Mouse (Mus musculus) hematopoietic stem cell, adult 5-6 weeks (primary cell): ENCODE results near the gene Tinf2. TPM values are rescaled to one million over a fixed set of nuclear protein-coding genes. Genes with fewer than 3 reads are reported as not detected.

Experiments
- ATAC-seq, 2 experiments: fragments of 125-278 bp in 1 of 2; replicated peaks in 1 of 2; 2 replicates each; pipeline ENCODE4 v1.8.0; 2016 to 2017; ENCODE audit warnings: inconsistent platforms in 2 of 2, mild to moderate bottlenecking in 2 of 2, moderate number of reproducible peaks in 2 of 2, low read depth in 1 of 2, moderate TSS enrichment in 1 of 2; ENCODE audit not compliant: low FRiP score in 2 of 2, poor library complexity in 2 of 2, severe bottlenecking in 2 of 2, insufficient read depth in 1 of 2, low TSS enrichment in 1 of 2
- total RNA-seq: library from RNA; stranded (forward); fragments of 172-1452, 232-1000 nt; gene quantifications from 2 replicates; pipeline ENCODE4 v1.2.3, GENCODE M21; 2017

The Tinf2 gene
- total RNA-seq: 27.3 and 34.1 TPM in 2 replicates

DNA sequence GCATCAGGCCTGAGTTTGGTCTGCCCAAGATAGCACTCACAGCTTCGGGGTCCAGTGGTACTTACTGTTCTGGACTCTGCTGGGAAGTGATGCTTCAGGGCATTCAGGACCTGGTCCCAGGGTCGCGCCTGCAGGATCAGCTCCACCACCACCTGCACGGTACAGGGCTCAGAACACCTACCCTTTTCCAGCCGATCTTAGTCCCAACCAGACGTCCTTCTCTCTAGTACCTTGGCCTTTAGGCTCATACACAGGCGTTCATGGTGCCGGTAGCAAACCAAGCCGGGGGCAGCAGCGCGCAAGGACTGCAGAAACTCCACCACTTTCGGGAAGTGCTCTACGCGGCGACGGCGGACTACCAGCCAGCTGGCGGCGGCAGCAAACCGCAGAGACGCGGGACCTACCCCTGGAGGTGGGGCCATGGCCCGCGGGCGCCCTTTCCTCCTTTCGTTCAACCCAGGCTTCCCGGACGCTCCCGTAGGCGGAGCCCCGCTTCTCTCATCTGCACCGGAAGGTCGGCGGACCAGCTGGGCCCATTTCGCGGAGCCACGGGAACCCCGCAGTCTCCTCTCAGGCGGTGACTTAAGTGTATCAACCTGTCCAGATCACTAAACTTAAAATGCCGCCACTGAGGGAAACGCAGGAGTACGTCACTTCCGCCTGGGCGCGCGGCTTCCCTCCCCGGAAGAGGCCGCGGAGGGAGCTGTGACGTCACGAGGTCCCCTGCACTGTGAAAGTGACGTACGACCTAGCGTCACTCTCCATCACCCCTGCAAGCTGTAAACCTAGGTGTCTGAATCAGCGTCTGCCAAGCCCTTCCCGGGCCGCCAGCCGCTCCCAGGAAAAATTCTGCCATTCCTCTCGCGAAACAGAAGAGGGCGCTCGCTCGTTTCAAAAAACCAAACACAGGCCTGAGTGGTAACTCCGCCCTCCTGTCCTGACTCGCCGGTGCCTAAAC lies at the start of gene Tinf2:
Gene Tinf2 (minus strand): TSS at position 661 of the 958 bp plus-strand sequence.
- ATAC-seq: peak; percentile 90 to 94

DNA sequence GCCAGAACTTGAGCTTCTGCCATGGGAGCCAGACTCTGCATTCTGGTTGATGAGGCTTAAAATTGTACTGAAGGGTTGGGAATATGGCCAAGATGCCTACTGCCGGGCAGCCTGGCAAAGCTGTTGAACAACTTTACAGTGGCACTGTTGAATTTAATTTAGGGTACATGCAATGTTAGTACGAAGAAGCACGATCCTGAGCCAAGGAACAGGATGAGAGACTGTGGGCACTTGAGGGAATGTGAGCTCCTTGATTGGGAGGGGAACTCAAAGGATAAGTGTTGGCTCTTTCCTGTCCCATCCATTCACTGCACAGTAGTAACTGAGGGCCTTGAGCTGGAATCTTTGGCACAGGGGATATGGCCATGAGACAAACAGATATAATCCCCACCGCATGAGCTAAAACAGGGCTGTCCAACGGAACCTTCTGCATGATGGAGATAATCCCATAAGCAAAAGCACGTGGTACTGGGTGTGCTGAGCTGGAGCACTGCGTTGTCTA lies 49.0 kb upstream of the Tinf2 start:
- no peak for ATAC-seq

DNA sequence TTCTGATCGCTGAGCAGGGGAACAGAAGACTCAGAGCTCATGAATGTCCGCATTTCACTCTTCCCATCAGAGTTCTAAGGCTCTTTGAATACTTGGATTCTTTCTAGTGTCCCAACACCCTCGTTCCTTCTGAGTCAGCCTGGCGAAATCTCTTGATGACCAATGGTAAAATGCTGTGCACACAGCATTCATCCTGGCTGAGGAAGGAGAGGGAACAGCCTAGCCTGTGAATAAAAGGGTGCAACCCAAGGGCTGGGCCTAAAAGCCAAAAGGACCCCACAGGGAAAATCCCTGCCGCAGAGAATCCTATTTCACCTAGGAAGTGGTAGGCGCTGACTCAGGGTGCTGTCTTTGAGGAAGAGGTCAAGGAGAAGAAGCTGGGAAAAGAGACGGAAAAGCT lies 48.5 kb upstream of the Tinf2 start:
- ATAC-seq: no peak

DNA sequence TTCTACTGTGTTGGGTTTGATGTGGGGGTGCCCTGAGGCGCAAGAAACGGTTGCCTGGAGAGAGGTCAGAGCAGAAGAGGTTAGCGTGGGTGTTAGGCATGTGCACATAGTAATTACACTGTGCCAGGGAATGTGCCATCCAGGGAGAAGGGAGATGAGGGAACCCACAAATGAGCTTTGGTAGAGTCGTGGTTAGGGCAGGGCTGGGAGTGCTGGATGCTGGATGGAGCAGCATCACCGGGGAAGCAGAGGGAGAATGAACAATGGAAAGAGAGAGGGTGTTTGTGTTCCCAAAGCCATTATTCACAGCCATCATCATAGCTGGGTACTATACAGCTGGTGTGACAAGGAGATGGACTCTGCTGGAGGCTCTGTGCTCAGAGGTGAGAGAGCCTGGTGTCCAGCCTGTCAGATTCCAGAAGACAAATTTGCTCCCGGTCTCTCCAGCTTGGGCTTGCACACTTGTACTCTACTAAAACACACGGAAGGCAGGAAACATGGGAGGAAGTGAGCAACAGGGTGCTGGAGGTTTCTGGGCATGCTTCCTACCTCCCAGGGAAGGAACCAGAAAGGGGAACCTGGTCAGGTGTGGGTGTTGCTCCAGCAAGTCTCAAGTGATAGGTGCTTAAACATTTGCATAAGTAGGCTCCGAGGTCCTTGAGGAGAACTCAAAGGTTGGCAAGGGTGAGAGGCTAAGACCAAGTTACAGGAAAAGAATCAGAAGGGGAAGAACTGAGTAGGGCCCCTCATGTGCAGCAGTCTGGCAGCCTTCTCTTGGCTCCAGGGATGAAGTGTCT lies 46.5 kb upstream of the Tinf2 start:
- peak in 1 of 2 experiments; percentile 30; a peak in 1 of 4 replicates for ATAC-seq

DNA sequence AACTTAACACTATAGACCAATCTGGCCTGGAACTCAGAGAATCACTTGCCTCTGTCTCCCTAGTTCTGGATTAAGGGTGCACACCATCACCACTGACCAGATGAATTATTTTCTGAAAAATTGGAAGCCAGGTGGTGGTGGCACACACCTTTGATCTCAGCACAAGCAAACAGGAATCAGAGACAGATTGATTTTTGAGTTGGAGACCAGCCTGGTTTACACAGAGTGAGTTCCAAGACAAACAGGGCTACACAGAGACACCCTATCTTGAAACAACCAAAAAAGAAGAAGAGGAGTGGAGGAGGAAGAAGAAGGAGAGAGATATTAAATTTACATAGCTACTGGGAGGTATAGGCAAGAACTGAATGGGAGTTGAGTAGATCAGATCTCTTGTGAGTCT lies 44.6 kb upstream of the Tinf2 start:
- ATAC-seq: no peak

DNA sequence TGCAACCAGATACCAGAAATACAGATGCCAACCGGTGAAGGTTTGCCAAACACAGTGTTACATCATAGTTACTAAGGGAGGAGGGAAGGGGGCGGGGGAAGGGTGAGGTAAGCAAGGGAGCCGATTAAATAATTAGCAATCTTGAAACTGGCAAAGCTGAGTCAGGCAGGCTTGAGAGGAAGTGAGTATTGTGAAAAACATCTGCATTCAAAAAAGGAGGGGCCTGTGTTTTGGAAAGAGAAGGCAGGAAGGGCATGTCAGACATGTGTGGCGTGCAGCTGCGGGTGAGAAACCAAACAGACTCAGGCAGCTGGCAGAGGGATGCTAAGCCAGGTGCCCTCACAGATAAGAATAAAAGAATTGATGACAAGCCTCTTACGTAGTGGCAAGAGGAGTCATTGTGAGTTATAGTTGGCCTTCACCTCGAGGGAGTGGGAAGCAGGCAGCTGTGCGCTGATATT lies 42.8 kb upstream of the Tinf2 start:
- ATAC-seq: peak; percentile 66 to 72

DNA sequence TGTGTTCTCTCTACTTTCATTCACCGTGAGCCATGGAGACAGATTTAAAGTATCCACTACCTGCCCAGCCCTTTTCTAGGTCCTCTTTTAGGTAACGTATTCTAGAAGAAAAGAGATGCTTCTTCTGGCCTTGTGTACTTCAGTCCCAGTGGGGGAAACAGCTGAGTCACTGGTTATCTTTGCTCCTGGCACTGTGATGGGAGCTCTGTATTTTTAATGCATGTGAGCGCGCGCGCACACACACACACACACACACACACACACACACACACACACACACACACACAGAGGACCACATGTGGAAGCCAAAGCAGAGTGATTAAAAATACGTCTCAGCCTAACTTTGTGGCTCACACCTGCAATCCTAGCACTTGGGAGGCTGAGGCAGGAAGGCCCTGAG lies 41.8 kb upstream of the Tinf2 start:
- no peak for ATAC-seq

DNA sequence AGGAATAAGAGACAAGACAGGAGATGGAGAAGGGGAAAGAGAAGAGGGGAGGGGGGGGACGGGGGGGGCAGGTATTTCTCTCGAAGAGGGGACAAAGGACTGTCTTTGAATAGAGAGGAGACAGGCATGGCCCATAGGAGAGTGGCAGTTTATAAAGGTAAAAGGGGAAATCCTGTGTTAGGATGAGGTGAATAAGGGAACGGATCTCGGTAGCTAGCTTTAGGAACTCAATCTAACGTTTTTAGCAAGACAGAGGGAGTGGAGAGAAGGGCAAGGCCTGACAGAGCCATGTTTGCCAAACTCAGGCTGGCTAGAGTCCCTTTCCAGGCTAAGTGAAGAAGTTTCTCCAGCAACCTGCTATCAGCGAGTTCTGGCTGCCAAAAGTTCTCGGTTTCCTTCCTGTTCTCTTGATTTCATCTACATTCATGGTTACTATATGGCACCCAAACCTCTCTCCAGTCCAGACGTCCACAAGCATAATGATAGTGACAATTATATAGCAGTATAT lies 40.9 kb upstream of the Tinf2 start:
- no peak for ATAC-seq

DNA sequence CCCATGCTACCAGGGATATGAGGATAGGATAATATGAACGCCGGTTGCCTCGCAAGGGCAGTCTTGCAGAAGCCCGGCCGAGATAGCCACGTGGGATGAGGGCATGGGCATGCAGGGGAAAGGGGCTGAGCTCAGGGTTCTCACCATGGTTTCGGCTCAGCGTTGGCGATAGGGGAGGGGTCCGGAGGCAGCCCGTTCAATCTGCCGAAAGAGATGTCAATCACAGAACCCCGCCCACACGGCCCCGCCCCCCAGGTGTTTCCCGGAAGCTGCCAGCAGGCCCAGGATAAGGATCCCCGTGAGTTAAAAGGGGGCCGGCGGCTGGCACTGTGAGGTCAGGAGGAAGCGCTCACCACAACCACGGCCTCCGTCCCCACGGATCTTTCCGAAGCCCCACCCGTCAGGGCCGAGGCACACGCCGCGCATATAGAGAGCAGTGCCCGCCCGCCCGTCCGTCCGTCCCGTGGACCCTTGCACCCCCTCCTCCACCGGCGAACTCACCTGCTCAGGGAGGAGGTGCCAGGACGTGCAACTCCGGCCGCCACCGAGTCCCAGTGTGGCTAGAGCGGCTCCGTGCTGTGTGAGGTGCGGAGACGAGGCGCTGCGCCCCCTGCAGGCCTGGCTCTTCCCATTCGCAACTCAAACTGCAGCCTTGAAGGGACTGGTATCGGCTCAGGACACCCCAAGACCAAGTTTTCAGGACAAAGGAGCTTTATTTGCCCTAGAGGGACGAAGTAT lies 40.2 kb upstream of the Tinf2 start, which contains the start of gene Rabggta:
Gene Rabggta (minus strand): TSS at position 564 of the 738 bp plus-strand sequence.
- ATAC-seq: peak; percentile 70 to 71

DNA sequence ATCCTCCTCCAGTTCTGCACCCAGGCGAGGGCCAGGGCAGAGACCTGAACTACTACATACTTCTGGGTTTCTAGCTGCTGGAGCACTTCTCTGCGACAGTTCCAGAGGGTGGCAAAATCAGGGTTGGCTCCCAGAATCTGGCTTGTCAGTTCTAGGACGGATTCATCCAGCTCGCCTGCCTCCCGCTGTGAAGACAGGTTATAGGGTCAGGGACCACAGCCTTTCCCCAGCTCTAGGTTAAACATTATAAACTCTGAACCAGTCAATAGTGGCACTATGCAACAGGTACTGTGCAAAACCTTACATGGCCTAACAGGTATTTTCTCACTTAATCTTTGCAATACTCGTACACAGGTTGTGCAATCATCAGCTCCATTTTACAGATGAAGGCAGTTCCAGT lies 39.5 kb upstream of the Tinf2 start:
- ATAC-seq: no peak

DNA sequence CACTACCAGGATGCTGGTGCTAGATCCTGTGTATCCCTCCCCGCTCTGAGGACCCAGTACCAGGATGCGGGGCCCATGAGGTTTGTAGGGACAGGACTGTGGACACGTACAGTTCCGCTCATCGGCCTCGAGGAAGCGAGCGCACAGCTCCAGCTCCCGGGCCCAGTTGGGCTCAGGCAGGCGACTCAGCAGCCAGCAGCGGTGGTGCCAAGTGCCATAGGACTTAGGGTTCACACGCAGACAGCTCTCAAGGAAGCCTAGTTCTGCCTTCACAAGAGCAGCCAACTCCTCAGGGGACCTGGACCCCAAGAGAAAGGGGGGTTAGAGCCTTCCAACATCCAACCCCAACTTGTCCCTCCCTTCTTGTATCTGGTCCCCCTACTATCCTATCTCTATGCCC lies 39.0 kb upstream of the Tinf2 start:
- no peak for ATAC-seq

DNA sequence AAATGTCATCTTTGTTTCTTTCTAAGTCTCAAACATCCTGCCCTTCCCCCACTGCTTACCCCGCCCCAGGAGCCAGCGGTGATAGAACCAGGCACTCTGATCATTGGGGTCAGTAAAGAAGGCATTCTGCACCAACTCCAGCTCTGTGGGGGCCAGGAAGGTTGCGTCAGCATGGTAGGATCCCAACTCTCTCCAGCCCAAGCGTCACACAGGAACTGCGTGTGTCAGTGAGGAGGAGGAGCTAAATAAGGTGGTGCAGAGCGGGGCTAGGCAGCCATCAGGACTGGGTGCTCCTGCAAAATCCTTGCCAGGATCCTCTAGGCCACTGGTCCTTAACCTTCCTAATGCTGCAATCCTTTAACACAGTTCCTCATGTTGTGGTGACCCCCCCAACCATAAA lies 38.1 kb upstream of the Tinf2 start:
- ATAC-seq: no peak

DNA sequence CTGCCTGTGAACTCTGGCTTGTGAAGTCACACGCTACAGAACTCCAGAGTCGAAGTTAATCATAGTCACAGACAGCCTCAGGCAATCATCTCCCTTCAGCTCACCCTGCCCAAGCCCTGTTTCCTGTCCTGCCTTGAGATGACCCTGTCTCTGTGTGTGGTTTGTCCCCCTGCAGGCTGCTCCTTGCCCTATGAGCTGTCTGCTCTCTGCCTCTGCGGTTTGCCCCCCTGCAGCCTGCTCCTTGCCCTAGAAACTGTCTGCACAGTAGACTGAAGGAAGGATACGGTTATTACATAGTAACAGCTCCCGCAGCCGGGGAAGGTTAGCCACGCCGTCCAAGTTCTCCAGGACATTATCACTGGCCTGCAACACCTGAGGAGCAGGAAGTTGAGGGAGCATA lies 35.3 kb upstream of the Tinf2 start:
- ATAC-seq: no peak

DNA sequence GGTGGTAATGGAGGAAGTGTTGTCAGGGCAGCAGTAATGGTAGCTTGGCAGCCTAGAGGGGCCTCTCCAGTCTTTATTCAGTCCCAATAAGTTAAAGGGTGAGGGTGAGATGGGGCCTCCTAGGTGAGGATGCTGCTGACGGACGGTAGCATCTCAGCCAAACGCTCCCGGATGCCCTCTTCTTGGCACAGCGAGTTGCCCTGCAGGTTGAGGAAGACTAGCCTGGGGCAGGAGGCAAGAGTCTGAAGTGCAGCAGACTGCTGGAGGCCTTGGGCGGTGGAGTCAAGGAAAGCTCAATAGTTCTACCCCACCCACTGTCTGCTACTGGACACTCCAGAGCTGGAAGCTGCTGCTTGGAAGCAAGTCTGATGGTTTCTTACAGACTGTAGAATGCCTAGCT lies 34.7 kb upstream of the Tinf2 start:
- no peak for ATAC-seq

DNA sequence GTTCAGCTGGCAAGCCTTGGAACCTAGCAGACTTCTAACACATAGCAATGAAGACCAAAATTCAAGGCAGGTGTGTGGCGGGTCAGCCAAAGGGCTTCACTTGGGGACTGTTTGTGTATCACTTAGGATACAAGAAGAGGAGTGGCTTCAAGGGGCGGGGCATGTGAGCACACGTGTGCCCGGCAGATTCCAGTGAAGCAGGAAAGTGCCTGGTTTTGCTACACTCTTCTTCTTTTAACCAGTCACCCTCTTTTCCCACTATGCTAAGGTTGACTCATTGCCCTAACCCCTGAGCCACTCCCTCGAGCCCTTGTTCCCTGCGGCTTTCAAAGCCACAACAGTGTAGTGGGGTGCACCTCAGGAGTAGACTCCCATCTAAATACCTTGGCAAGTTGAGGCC lies 33.3 kb upstream of the Tinf2 start:
- no peak for ATAC-seq

DNA sequence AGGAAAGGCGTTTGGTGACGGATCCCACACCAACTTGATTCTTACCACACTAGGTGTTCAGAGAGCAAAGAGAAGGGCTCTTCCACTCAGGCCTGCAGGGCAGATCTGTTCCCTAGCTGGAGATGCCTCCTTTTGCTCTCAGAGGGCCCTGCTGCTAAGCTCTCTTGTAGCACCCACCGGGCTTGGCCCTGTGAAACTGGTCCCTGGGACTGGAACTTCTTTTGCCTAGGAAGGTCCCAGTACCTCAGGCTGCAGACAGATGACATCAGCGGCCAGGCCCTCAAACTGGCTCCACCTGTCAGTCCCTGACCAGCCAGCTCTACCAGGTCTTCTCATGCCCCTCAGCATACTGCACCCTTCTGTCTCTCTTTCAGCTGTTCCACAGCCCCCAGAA lies 32.1 kb upstream of the Tinf2 start, which contains the start of gene Tgm1:
Gene Tgm1 (minus strand): TSS at position 198 of the 394 bp plus-strand sequence.
- no peak for ATAC-seq
